Mouse (Mus musculus) lung, embryonic 14.5 days (tissue): ENCODE data around the gene Dgkd. TPM values are rescaled to one million over a fixed set of nuclear protein-coding genes. Genes with fewer than 3 reads are reported as not detected.
A peak's percentile ranks its signal among the peaks of the same experiment; 100 is the strongest.

ENCODE experiments used
- ATAC-seq: fragments of 200-750 bp; cut with Nextera tagmentation; 2 replicates; pipeline ENCODE4 v1.8.0; 2017; ENCODE audit warnings: mild to moderate bottlenecking, moderate TSS enrichment, moderate library complexity; ENCODE audit not compliant: insufficient read depth
- DNase-seq: peaks from one replicate; pipeline ENCODE4 v3.0.0-alpha.2; 2015
- H3K27ac ChIP-seq: fragments of 300-500 bp; sonication (generic); 2 replicates; pipeline ENCODE4 v1.5.1; 2014; ENCODE audit warnings: low read depth, mild to moderate bottlenecking, moderate library complexity
- H3K27me3 ChIP-seq: fragments of 300-500 bp; sonication (generic); 2 replicates; pipeline ENCODE4 v1.6.1; 2014; ENCODE audit warnings: low read length, control low read depth; ENCODE audit not compliant: insufficient read depth
- H3K36me3 ChIP-seq: fragments of 300-500 bp; sonication (generic); 2 replicates; pipeline ENCODE4 v1.6.1; 2014; ENCODE audit warnings: control low read depth; ENCODE audit not compliant: insufficient read depth
- H3K4me1 ChIP-seq: fragments of 300-500 bp; sonication (generic); 2 replicates; pipeline ENCODE4 v1.6.1; 2014; ENCODE audit warnings: antibody characterized with exemption, control low read depth; ENCODE audit not compliant: insufficient read depth
- H3K4me2 ChIP-seq: fragments of 300-500 bp; sonication (generic); 2 replicates; pipeline ENCODE4 v1.6.1; 2014; ENCODE audit warnings: mild to moderate bottlenecking
- H3K4me3 ChIP-seq: fragments of 300-500 bp; sonication (generic); 2 replicates; pipeline ENCODE4 v1.5.1; 2014; ENCODE audit warnings: low read depth, low read length
- H3K9ac ChIP-seq: fragments of 300-500 bp; sonication (generic); 2 replicates; pipeline ENCODE4 v1.6.1; 2014
- H3K9me3 ChIP-seq: fragments of 300-500 bp; sonication (generic); 2 replicates; pipeline ENCODE4 v1.6.1; 2016; ENCODE audit warnings: low read depth, low read length, control low read depth
- CTCF ChIP-seq: IDR thresholded peaks from 2 replicates; pipeline ENCODE4 v1.5.1; 2016; ENCODE audit warnings: antibody characterized with exemption, low read depth
- WGBS: fragments of 180-500 bp; shearing (Covaris S2); extraction: QIAGEN DNeasy Blood & Tissue Kit; methylation state at CpG from one replicate; pipeline ENCODE4 v1.1.7; 2014; 5-methylcytosine and 5-hydroxymethylcytosine counted together
- polyA plus RNA-seq: library from polyadenylated mRNA; unstranded; fragments of >200 nt; fragmentation: Nextera tagmentation; extraction: Ambion mirVana; gene quantifications from 2 replicates; pipeline ENCODE4 v1.2.1, GENCODE M21; 2014

Dgkd gene
- polyA plus RNA-seq, result 32.8 and 36.1 TPM in 2 replicates

DNA sequence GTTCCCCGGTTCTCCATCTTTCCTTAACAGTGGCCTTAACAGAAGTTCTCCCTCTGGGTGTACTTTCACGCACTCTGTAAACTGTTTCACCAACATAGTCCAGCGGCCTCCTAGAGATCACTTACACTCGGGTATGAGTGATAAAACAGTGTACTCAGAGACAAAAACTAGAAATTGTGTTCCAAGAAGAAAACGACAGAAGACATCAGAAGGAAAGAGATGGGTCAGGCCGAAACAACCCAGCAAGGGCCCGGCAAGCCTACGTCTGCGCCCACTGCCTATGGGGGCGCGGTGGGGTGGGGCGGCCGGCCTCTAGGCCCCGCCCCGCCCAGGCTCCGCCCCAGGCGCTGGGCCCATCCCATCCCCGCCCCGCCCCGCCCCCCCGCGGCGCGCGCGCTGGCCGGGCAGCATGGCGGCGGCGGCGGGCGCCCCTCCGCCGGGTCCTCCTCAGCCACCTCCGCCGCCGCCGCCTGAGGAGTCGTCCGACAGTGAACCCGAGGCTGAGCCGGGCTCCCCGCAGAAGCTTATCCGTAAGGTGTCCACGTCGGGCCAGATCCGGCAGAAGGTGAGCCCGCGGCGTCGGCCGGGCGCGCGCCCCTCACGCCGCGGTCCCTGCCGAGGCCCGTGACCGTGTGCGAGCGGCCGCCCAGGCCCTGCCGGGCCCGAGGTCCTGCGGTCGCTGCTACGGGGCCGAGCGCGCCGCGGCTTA lies at the start of gene Dgkd:
Gene Dgkd, plus strand, starts transcription at position 396 of the 709 bp plus-strand sequence.
- Histone ChIP-seq H3K4me1 (peaks cover 9% of the 10 kb centered on the region), H3K27ac (peak within 1 kb of the TSS; percentile 67; the same call in 1 of the 2 replicates), H3K4me3 (peak within 1 kb of the TSS; percentile 96), H3K4me2 (peak within 1 kb of the TSS; percentile 97), H3K27me3 (no peaks in the 10 kb centered on the region), H3K9ac (peak within 1 kb of the TSS; percentile 90), H3K9me3 (no peaks in the 10 kb centered on the region), H3K36me3 (no peaks in the 10 kb centered on the region)
- peak; percentile 92 for DNase-seq
- WGBS, result under 1% methylated on average over 63 of the region's 74 CpGs
- no peak for TF ChIP-seq CTCF
- ATAC-seq, result peak; percentile 97

DNA sequence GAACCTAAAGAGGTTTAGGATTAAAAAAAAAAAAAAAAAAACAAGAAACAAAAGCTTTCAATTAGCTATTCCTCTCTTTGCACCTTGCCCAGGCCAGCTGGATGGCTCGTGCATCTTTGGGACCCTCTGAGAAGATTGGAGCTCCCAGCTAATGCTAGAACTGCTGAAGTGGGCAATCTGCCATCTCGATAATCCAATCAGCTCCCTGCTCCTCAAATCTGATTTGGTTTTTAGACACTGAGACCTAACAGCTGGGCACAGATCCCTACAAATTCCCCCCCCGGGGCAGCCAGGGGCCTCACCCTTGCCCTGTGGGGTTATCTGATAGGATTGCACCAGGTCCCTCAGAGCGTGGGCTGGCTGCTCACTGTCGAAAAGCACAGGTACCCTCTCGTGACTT lies 49.5 kb upstream of the Dgkd start, which contains the start of gene Sag:
Gene Sag, plus strand, starts transcription at position 105 of the 400 bp plus-strand sequence.
- H3K9ac ChIP-seq, result no peak within 1 kb of the TSS
- H3K27ac ChIP-seq, result no peak within 1 kb of the TSS
- H3K4me1 ChIP-seq, result no peaks in the 10 kb centered on the region
- H3K4me3 ChIP-seq, result no peak within 1 kb of the TSS
- H3K9me3 ChIP-seq, result no peaks in the 10 kb centered on the region
- H3K4me2 ChIP-seq, result no peak within 1 kb of the TSS
- H3K36me3 ChIP-seq, result no peaks in the 10 kb centered on the region
- WGBS, result 53% methylated on average over 6 of the region's 6 CpGs
- ATAC-seq (no peak), DNase-seq (no peak)
- no peak for TF ChIP-seq CTCF
- no peaks in the 10 kb centered on the region for H3K27me3 ChIP-seq

DNA sequence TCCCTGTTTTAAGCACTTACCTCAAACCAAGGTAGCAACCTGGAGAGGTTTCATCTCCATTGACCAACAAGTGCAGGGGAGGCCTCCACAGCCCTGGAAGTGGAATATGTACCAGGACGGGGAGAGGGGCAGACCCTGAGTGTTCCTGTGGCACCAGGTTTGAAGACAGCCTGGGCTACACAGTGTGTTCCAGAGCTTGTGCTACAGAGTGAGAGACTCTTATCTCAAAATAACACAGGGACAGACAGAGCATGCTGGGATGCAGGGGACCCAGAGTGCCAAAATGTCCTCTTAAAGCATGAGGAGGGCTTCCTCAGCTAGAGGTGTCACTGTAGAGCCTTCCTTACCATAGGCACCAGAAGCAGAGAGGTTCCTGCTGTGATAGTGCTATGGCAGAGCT lies 45.3 kb upstream of the Dgkd start:
- DNase-seq (no peak), ATAC-seq (no peak)
- 81% methylated on average over 1 of the region's 1 CpGs for WGBS
- no peak overlapping the region for H3K27ac ChIP-seq
- no peak overlapping the region for H3K4me3 ChIP-seq
- no peak for TF ChIP-seq CTCF
- no peaks in the 10 kb centered on the region for H3K4me1 ChIP-seq
- H3K9me3 ChIP-seq, result no peaks in the 10 kb centered on the region
- H3K4me2 ChIP-seq, result no peak overlapping the region
- no peaks in the 10 kb centered on the region for H3K27me3 ChIP-seq
- no peaks in the 10 kb centered on the region for H3K36me3 ChIP-seq
- no peak overlapping the region for H3K9ac ChIP-seq

DNA sequence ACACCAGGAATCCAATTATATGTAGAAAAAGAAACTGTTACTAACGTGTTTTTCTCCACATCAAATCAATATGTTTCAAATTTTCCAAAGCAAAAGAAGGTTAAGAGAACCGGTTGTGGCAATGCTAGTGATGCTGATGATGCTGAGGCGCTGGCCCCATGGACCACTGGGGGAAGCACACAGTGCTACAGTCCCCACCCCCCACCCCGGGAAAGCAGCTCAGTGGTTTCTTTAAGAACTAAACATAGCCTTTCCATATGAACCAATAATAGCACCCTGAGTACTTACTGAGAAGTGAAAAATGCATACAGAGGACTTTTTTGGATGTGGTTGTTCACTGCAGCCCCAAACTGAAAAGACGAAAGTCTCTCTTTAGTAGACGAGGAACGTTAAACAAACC lies 41.7 kb upstream of the Dgkd start:
- WGBS, result 88% methylated on average over 7 of the region's 7 CpGs
- H3K36me3 ChIP-seq, result no peaks in the 10 kb centered on the region
- ATAC-seq, result no peak
- H3K27me3 ChIP-seq, result no peaks in the 10 kb centered on the region
- H3K27ac ChIP-seq, result no peak overlapping the region
- DNase-seq, result no peak
- no peak overlapping the region for H3K4me2 ChIP-seq
- no peaks in the 10 kb centered on the region for H3K4me1 ChIP-seq
- H3K9me3 ChIP-seq, result no peaks in the 10 kb centered on the region
- no peak for TF ChIP-seq CTCF
- no peak overlapping the region for H3K9ac ChIP-seq
- H3K4me3 ChIP-seq, result no peak overlapping the region

DNA sequence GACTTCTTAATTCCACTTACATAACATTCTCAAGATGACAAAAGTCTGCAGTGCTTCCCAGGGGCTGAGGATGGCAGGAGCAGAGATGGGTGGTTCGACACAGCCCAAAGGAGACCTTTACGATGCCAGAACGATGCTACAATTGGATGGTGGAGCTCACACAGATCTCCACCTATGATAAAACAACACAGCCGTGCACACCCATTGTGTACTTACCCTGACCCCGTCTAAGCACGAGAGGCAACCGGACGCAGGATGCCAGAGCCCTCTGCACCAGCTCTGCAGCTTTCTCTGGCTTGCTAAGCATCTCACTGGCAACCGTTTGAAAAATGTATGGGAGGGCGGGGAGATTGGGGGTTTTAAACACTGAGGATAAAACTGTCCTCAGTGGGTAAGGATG lies 41.0 kb upstream of the Dgkd start:
- Histone ChIP-seq H3K4me2 (no peak overlapping the region), H3K27me3 (no peaks in the 10 kb centered on the region), H3K4me1 (no peaks in the 10 kb centered on the region), H3K27ac (no peak overlapping the region), H3K9ac (no peak overlapping the region), H3K36me3 (no peaks in the 10 kb centered on the region), H3K4me3 (no peak overlapping the region), H3K9me3 (no peaks in the 10 kb centered on the region)
- TF ChIP-seq CTCF, result no peak
- no peak for ATAC-seq
- no peak for DNase-seq
- 58% methylated on average over 10 of the region's 10 CpGs for WGBS

DNA sequence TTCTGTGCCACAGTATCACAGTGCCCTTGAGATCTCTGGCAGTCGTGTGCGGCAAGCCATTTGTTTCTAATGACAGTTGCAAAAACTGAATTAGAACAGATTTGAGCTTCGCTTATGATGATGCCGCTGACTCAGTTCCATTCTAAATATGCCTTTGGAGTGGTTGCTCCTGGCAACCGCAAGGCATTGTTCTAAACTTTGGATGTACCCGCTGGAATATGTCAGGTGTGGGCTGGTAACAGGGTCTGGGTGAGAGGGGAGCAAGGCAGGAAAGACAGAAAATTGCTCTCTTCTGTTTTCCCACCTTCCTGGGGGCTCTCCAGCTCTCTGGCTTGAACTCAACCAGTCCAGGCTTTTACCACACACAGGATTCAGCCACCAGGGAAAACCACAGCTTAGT lies 39.9 kb upstream of the Dgkd start:
- TF ChIP-seq CTCF, result no peak
- H3K27me3 ChIP-seq, result no peaks in the 10 kb centered on the region
- H3K4me1 ChIP-seq, result no peaks in the 10 kb centered on the region
- no peaks in the 10 kb centered on the region for H3K36me3 ChIP-seq
- H3K4me2 ChIP-seq, result no peak overlapping the region
- H3K4me3 ChIP-seq, result no peak overlapping the region
- H3K9me3 ChIP-seq, result no peaks in the 10 kb centered on the region
- 73% methylated on average over 6 of the region's 6 CpGs for WGBS
- H3K9ac ChIP-seq, result no peak overlapping the region
- no peak for ATAC-seq
- H3K27ac ChIP-seq, result no peak overlapping the region
- DNase-seq, result no peak

DNA sequence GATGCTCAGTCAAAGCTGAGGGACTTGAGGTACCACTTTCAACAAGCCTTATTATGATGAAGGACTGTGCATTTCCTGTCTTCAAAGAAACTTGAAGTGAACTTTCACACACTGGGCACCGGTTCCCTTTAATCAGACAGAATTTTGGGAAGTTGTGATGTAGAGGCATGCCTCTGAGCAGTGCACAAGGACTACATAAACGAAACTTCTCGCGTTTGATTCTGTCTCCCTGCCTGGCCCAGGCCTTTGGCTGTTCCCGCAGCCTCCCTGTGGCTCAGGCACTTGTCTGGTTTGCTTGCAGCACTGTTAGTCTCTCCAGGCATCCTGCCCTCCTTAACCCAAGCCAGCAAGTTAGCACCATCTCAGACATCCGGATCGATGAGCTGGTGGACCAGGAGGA lies 39.4 kb upstream of the Dgkd start:
- no peak overlapping the region for H3K4me2 ChIP-seq
- H3K36me3 ChIP-seq, result no peaks in the 10 kb centered on the region
- DNase-seq, result peak; percentile 21
- WGBS, result 52% methylated on average over 7 of the region's 7 CpGs
- no peak overlapping the region for H3K4me3 ChIP-seq
- H3K27ac ChIP-seq, result no peak overlapping the region
- TF ChIP-seq CTCF, result no peak
- H3K27me3 ChIP-seq, result no peaks in the 10 kb centered on the region
- no peak overlapping the region for H3K9ac ChIP-seq
- no peaks in the 10 kb centered on the region for H3K4me1 ChIP-seq
- no peaks in the 10 kb centered on the region for H3K9me3 ChIP-seq
- no peak for ATAC-seq
